Mouse (Mus musculus) forebrain, embryonic 16.5 days (tissue): ENCODE results near the gene Adgrl3. TPM values are rescaled to one million over a fixed set of nuclear protein-coding genes. Genes with fewer than 3 reads are reported as not detected.

ENCODE experiments used
- ATAC-seq: fragments of 200-750 bp; cut with Nextera tagmentation; 2 replicates; pipeline ENCODE4 v1.8.0; 2017; ENCODE audit warnings: mild to moderate bottlenecking, moderate library complexity
- H3K27ac ChIP-seq: fragments of 300-500 bp; sonication (generic); 2 replicates; pipeline ENCODE4 v1.5.1; 2014; ENCODE audit warnings: low read length, control low read depth
- H3K27me3 ChIP-seq: fragments of 300-500 bp; sonication (generic); replicated peaks from 2 replicates; pipeline ENCODE4 v1.6.1; 2014; ENCODE audit warnings: low read length; ENCODE audit not compliant: control insufficient read depth, insufficient read depth
- H3K36me3 ChIP-seq: fragments of 300-500 bp; sonication (generic); 2 replicates; pipeline ENCODE4 v1.6.1; 2014; ENCODE audit not compliant: control insufficient read depth, insufficient read depth
- H3K4me1 ChIP-seq: fragments of 300-500 bp; sonication (generic); replicated peaks from 2 replicates; pipeline ENCODE4 v1.6.1; 2014; ENCODE audit warnings: low read length; ENCODE audit not compliant: control insufficient read depth, insufficient read depth
- H3K4me2 ChIP-seq: fragments of 300-500 bp; sonication (generic); 2 replicates; pipeline ENCODE4 v1.6.1; 2014; ENCODE audit warnings: mild to moderate bottlenecking, low read length, control low read depth
- H3K4me3 ChIP-seq: fragments of 300-500 bp; sonication (generic); replicated peaks from 2 replicates; pipeline ENCODE4 v1.5.1; 2014; ENCODE audit warnings: mild to moderate bottlenecking, low read length, control low read depth
- H3K9ac ChIP-seq: fragments of 300-500 bp; sonication (generic); replicated peaks from 2 replicates; pipeline ENCODE4 v1.6.1; 2014; ENCODE audit warnings: low read depth, low read length, control low read depth
- H3K9me3 ChIP-seq: fragments of 300-500 bp; sonication (generic); 2 replicates; pipeline ENCODE4 v1.6.1; 2016; ENCODE audit warnings: low read length; ENCODE audit not compliant: control insufficient read depth
- WGBS: fragments of 180-500 bp; shearing (Covaris S2); extraction: QIAGEN DNeasy Blood & Tissue Kit; methylation state at CpG from one replicate; pipeline ENCODE4 v1.1.7; 2014; 5-methylcytosine and 5-hydroxymethylcytosine counted together
- polyA plus RNA-seq: library from polyadenylated mRNA; unstranded; fragments of >200 nt; fragmentation: Nextera tagmentation; extraction: Ambion mirVana; gene quantifications from 2 replicates; pipeline ENCODE4 v1.2.1, GENCODE M21; 2015

Adgrl3 gene
- polyA plus RNA-seq, 1 experiment from 2014 or later = 63.6 TPM

GRCm38 (mm10) chr5:81028875-81029274 lies 8.9 kb downstream of the Adgrl3 start:
- Histone ChIP-seq H3K9ac (no peak overlapping the region), H3K4me3 (no peak overlapping the region), H3K27ac (no peak overlapping the region), H3K4me1 (no peaks in the 10 kb centered on the region; the same call in 1 of the 2 replicates), H3K9me3 (peaks cover 4% of the 10 kb centered on the region; the same call in 1 of the 2 replicates), H3K27me3 (peaks cover 4% of the 10 kb centered on the region), H3K36me3 (no peaks in the 10 kb centered on the region), H3K4me2 (no peak overlapping the region)
- WGBS = 0% methylated on average over 2 of the region's 2 CpGs
- peak; percentile 91 for ATAC-seq

- no peak for ATAC-seq
- no peak overlapping the region for H3K4me3 ChIP-seq
- H3K9me3 ChIP-seq = no peaks in the 10 kb centered on the region
- no peaks in the 10 kb centered on the region for H3K36me3 ChIP-seq
- H3K9ac ChIP-seq = no peak overlapping the region
- H3K4me2 ChIP-seq = no peak overlapping the region
- H3K4me1 ChIP-seq = no peaks in the 10 kb centered on the region
- no peaks in the 10 kb centered on the region for H3K27me3 ChIP-seq
- H3K27ac ChIP-seq = no peak overlapping the region
Measured at GRCm38 (mm10) chr5:81037091-81037490, 17.2 kb downstream of the Adgrl3 start.

- H3K27ac ChIP-seq = no peak overlapping the region
- no peaks in the 10 kb centered on the region for H3K27me3 ChIP-seq
- H3K9me3 ChIP-seq = no peaks in the 10 kb centered on the region
- no peak overlapping the region for H3K4me3 ChIP-seq
- no peak overlapping the region for H3K9ac ChIP-seq
- ATAC-seq = no peak
- no peak overlapping the region for H3K4me2 ChIP-seq
- no peaks in the 10 kb centered on the region for H3K36me3 ChIP-seq
- no peaks in the 10 kb centered on the region for H3K4me1 ChIP-seq
Measured at GRCm38 (mm10) chr5:81043875-81044274, 23.9 kb downstream of the Adgrl3 start.

GRCm38 (mm10) chr5:81046128-81046527 lies 26.2 kb downstream of the Adgrl3 start:
- Histone ChIP-seq H3K27ac (no peak overlapping the region), H3K9ac (no peak overlapping the region), H3K9me3 (no peaks in the 10 kb centered on the region), H3K27me3 (no peaks in the 10 kb centered on the region), H3K4me3 (no peak overlapping the region), H3K36me3 (no peaks in the 10 kb centered on the region), H3K4me1 (no peaks in the 10 kb centered on the region), H3K4me2 (no peak overlapping the region)
- WGBS = 81% methylated on average over 4 of the region's 4 CpGs
- ATAC-seq = no peak

GRCm38 (mm10) chr5:81054628-81055027 lies 34.7 kb downstream of the Adgrl3 start:
- H3K4me3 ChIP-seq = no peak overlapping the region
- no peaks in the 10 kb centered on the region for H3K36me3 ChIP-seq
- no peak overlapping the region for H3K27ac ChIP-seq
- H3K4me1 ChIP-seq = no peaks in the 10 kb centered on the region
- WGBS = 56% methylated on average over 4 of the region's 4 CpGs
- no peak overlapping the region for H3K9ac ChIP-seq
- H3K4me2 ChIP-seq = no peak overlapping the region
- ATAC-seq = no peak
- H3K9me3 ChIP-seq = no peaks in the 10 kb centered on the region
- H3K27me3 ChIP-seq = no peaks in the 10 kb centered on the region

GRCm38 (mm10) chr5:81055253-81055652 lies 35.3 kb downstream of the Adgrl3 start:
- Histone ChIP-seq H3K4me2 (no peak overlapping the region), H3K4me3 (no peak overlapping the region), H3K27me3 (no peaks in the 10 kb centered on the region), H3K9ac (no peak overlapping the region), H3K9me3 (no peaks in the 10 kb centered on the region), H3K36me3 (no peaks in the 10 kb centered on the region), H3K4me1 (peaks cover 4% of the 10 kb centered on the region; the same call in 1 of the 2 replicates), H3K27ac (no peak overlapping the region)
- WGBS = 91% methylated on average over 2 of the region's 2 CpGs
- ATAC-seq = no peak

- no peak for ATAC-seq
- no peak overlapping the region for H3K27ac ChIP-seq
- no peak overlapping the region for H3K4me3 ChIP-seq
- H3K4me1 ChIP-seq = peaks cover 6% of the 10 kb centered on the region
- WGBS = 80% methylated on average over 2 of the region's 2 CpGs
- H3K9ac ChIP-seq = no peak overlapping the region
- no peaks in the 10 kb centered on the region for H3K27me3 ChIP-seq
- H3K4me2 ChIP-seq = no peak overlapping the region
- no peaks in the 10 kb centered on the region for H3K36me3 ChIP-seq
- no peaks in the 10 kb centered on the region for H3K9me3 ChIP-seq
Measured at GRCm38 (mm10) chr5:81058122-81058521, 38.2 kb downstream of the Adgrl3 start.

- Histone ChIP-seq H3K4me1 (peaks cover 6% of the 10 kb centered on the region), H3K27me3 (no peaks in the 10 kb centered on the region), H3K4me2 (no peak overlapping the region), H3K27ac (no peak overlapping the region), H3K4me3 (no peak overlapping the region), H3K9me3 (no peaks in the 10 kb centered on the region), H3K9ac (no peak overlapping the region), H3K36me3 (no peaks in the 10 kb centered on the region)
- 34% methylated on average over 2 of the region's 2 CpGs for WGBS
- no peak for ATAC-seq
Measured at GRCm38 (mm10) chr5:81060950-81061349, 41.0 kb downstream of the Adgrl3 start.

- H3K9me3 ChIP-seq = no peaks in the 10 kb centered on the region
- H3K4me2 ChIP-seq = no peak overlapping the region
- no peak overlapping the region for H3K9ac ChIP-seq
- H3K4me1 ChIP-seq = peaks cover 6% of the 10 kb centered on the region
- no peaks in the 10 kb centered on the region for H3K36me3 ChIP-seq
- no peak overlapping the region for H3K27ac ChIP-seq
- no peak for ATAC-seq
- no peaks in the 10 kb centered on the region for H3K27me3 ChIP-seq
- no peak overlapping the region for H3K4me3 ChIP-seq
Measured at GRCm38 (mm10) chr5:81061386-81061785, 41.4 kb downstream of the Adgrl3 start.

GRCm38 (mm10) chr5:81064026-81064425 lies 44.1 kb downstream of the Adgrl3 start:
- WGBS = 37% methylated on average over 2 of the region's 2 CpGs
- no peak for ATAC-seq
- Histone ChIP-seq H3K4me1 (peaks cover 6% of the 10 kb centered on the region), H3K9ac (no peak overlapping the region), H3K27ac (no peak overlapping the region), H3K27me3 (no peaks in the 10 kb centered on the region), H3K4me3 (no peak overlapping the region), H3K9me3 (no peaks in the 10 kb centered on the region), H3K36me3 (no peaks in the 10 kb centered on the region), H3K4me2 (no peak overlapping the region)
